Mouse (Mus musculus) CH12.LX (cell line): ENCODE measurements around the gene Dcun1d4.

Experiments
- NELFE ChIP-seq: IDR thresholded peaks from 2 replicates; pipeline ENCODE4 v1.6.1; 2011; ENCODE audit warnings: low read depth, low read length, improper control_type of control experiment
- NRF1 ChIP-seq: IDR thresholded peaks from 2 replicates; pipeline ENCODE4 v1.6.1; 2014; ENCODE audit warnings: low read depth, mild to moderate bottlenecking, inconsistent platforms, low read length, improper control_type of control experiment, moderate library complexity
- POLR2A ChIP-seq: IDR thresholded peaks from 2 replicates; pipeline ENCODE4 v1.6.1; 2011; ENCODE audit warnings: low read depth, mild to moderate bottlenecking, improper control_type of control experiment, low read length

- TF ChIP-seq NELFE (no peak), POLR2A (no peak), NRF1 (no peak)
These were observed 16.6 kb downstream of the Dcun1d4 start for GRCm38 (mm10) chr5:73497401-73497800.
